Mouse (Mus musculus): ENCODE results near the gene Fam222a. TPM values are rescaled to one million over a fixed set of nuclear protein-coding genes. Genes with fewer than 3 reads are reported as not detected.

Fam222a gene
- polyA plus RNA-seq, 1 experiment from 2014 or later: 4.7 TPM

- ATAC-seq: no peak
- Histone ChIP-seq H3K9ac (ENCODE audit: low read depth, low read length) (no peak overlapping the region), H3K36me3 (ENCODE audit: control insufficient read depth, insufficient read depth, low read length) (no peaks in the 10 kb centered on the region)
Measured at GRCm38 (mm10) chr5:114555424-114555823, 12.4 kb upstream of the Fam222a start.

GRCm38 (mm10) chr5:114556109-114556508, 11.7 kb upstream of the Fam222a start:
- no peak overlapping the region for H3K4me2 ChIP-seq (ENCODE audit: low read length)
- H3K27me3 ChIP-seq (replicated peaks; ENCODE audit: control insufficient read depth, insufficient read depth, low read length): no peaks in the 10 kb centered on the region
- no peaks in the 10 kb centered on the region for H3K36me3 ChIP-seq (ENCODE audit: control insufficient read depth, insufficient read depth, low read length)
- H3K9me3 ChIP-seq (ENCODE audit: control insufficient read depth, low read length): no peaks in the 10 kb centered on the region
- ATAC-seq: no peak
- WGBS: 76% methylated on average over 11 of the region's 11 CpGs
- H3K27ac ChIP-seq (ENCODE audit: low read depth, low read length): no peak overlapping the region
- H3K9ac ChIP-seq (ENCODE audit: low read depth, low read length): no peak overlapping the region
- no peak overlapping the region for H3K4me3 ChIP-seq (ENCODE audit: low read length)
- H3K4me1 ChIP-seq (ENCODE audit: control insufficient read depth, insufficient read depth, low read depth, low read length): peaks cover 11% of the 10 kb centered on the region

More at GRCm38 (mm10) chr5:114555424-114555823, 12.4 kb upstream of the Fam222a start:
- Histone ChIP-seq H3K4me1 (ENCODE audit: control insufficient read depth, insufficient read depth, low read depth, low read length) (peaks cover 11% of the 10 kb centered on the region), H3K9me3 (ENCODE audit: control insufficient read depth, low read length) (no peaks in the 10 kb centered on the region), H3K27ac (ENCODE audit: low read depth, low read length) (no peak overlapping the region), H3K27me3 (replicated peaks; ENCODE audit: control insufficient read depth, insufficient read depth, low read length) (no peaks in the 10 kb centered on the region), H3K4me3 (ENCODE audit: low read length) (no peak overlapping the region), H3K4me2 (ENCODE audit: low read length) (no peak overlapping the region)
- 100% methylated on average over 2 of the region's 2 CpGs for WGBS

GRCm38 (mm10) chr5:114557765-114558731, 9.8 kb upstream of the Fam222a start:
- H3K27ac ChIP-seq (ENCODE audit: low read depth, low read length): no peak overlapping the region
- WGBS: 56% methylated on average over 20 of the region's 20 CpGs

GRCm38 (mm10) chr5:114560533-114560936, 7.3 kb upstream of the Fam222a start:
- H3K36me3 ChIP-seq (ENCODE audit: control insufficient read depth, insufficient read depth, low read length): no peaks in the 10 kb centered on the region
- H3K9ac ChIP-seq (ENCODE audit: low read depth, low read length): no peak overlapping the region
- no peak overlapping the region for H3K27ac ChIP-seq (ENCODE audit: low read depth, low read length)
- H3K4me2 ChIP-seq (ENCODE audit: low read length): no peak overlapping the region
- ATAC-seq: no peak
- no peaks in the 10 kb centered on the region for H3K27me3 ChIP-seq (replicated peaks; ENCODE audit: control insufficient read depth, insufficient read depth, low read length)
- H3K9me3 ChIP-seq (ENCODE audit: control insufficient read depth, low read length): no peaks in the 10 kb centered on the region; the same call in 1 of the 2 replicates
- no peaks in the 10 kb centered on the region; the same call in 1 of the 2 replicates for H3K4me1 ChIP-seq (ENCODE audit: control insufficient read depth, insufficient read depth, low read depth, low read length)
- WGBS: 35% methylated on average over 9 of the region's 9 CpGs
- H3K4me3 ChIP-seq (ENCODE audit: low read length): no peak overlapping the region

More at GRCm38 (mm10) chr5:114557765-114558731, 9.8 kb upstream of the Fam222a start:
- Histone ChIP-seq H3K36me3 (ENCODE audit: control insufficient read depth, insufficient read depth, low read length) (no peaks in the 10 kb centered on the region), H3K9me3 (ENCODE audit: control insufficient read depth, low read length) (no peaks in the 10 kb centered on the region), H3K4me3 (ENCODE audit: low read length) (no peak overlapping the region), H3K4me2 (ENCODE audit: low read length) (no peak overlapping the region), H3K9ac (ENCODE audit: low read depth, low read length) (no peak overlapping the region), H3K4me1 (ENCODE audit: control insufficient read depth, insufficient read depth, low read depth, low read length) (peaks cover 7% of the 10 kb centered on the region), H3K27me3 (replicated peaks; ENCODE audit: control insufficient read depth, insufficient read depth, low read length) (no peaks in the 10 kb centered on the region)
- ATAC-seq: no peak

- Histone ChIP-seq H3K27me3 (replicated peaks; ENCODE audit: control insufficient read depth, insufficient read depth, low read length) (no peaks in the 10 kb centered on the region), H3K9ac (ENCODE audit: low read depth, low read length) (no peak overlapping the region), H3K36me3 (ENCODE audit: control insufficient read depth, insufficient read depth, low read length) (no peaks in the 10 kb centered on the region), H3K4me3 (ENCODE audit: low read length) (no peak overlapping the region), H3K27ac (ENCODE audit: low read depth, low read length) (no peak overlapping the region), H3K4me1 (ENCODE audit: control insufficient read depth, insufficient read depth, low read depth, low read length) (no peaks in the 10 kb centered on the region; the same call in 1 of the 2 replicates), H3K4me2 (ENCODE audit: low read length) (no peak overlapping the region), H3K9me3 (ENCODE audit: control insufficient read depth, low read length) (no peaks in the 10 kb centered on the region; the same call in 1 of the 2 replicates)
- WGBS: 62% methylated on average over 5 of the region's 5 CpGs
- no peak for ATAC-seq
Measured at GRCm38 (mm10) chr5:114560965-114561364, 6.9 kb upstream of the Fam222a start.

GRCm38 (mm10) chr5:114563994-114564393, 3.8 kb upstream of the Fam222a start:
- Histone ChIP-seq H3K4me1 (ENCODE audit: control insufficient read depth, insufficient read depth, low read depth, low read length) (peaks cover 2% of the 10 kb centered on the region), H3K9ac (ENCODE audit: low read depth, low read length) (no peak overlapping the region), H3K36me3 (ENCODE audit: control insufficient read depth, insufficient read depth, low read length) (no peaks in the 10 kb centered on the region), H3K4me3 (ENCODE audit: low read length) (no peak overlapping the region), H3K4me2 (ENCODE audit: low read length) (no peak overlapping the region), H3K27ac (ENCODE audit: low read depth, low read length) (no peak overlapping the region), H3K27me3 (replicated peaks; ENCODE audit: control insufficient read depth, insufficient read depth, low read length) (no peaks in the 10 kb centered on the region), H3K9me3 (ENCODE audit: control insufficient read depth, low read length) (no peaks in the 10 kb centered on the region; the same call in 1 of the 2 replicates)
- WGBS: 90% methylated on average over 7 of the region's 7 CpGs
- no peak for ATAC-seq

- no peak overlapping the region for H3K4me3 ChIP-seq (ENCODE audit: low read length)
- 11% methylated on average over 12 of the region's 12 CpGs for WGBS
- no peak overlapping the region for H3K27ac ChIP-seq (ENCODE audit: low read depth, low read length)
Measured at GRCm38 (mm10) chr5:114565305-114565704, 2.5 kb upstream of the Fam222a start.

GRCm38 (mm10) chr5:114565751-114566150, 2.1 kb upstream of the Fam222a start:
- Histone ChIP-seq H3K27ac (ENCODE audit: low read depth, low read length) (no peak overlapping the region), H3K4me3 (ENCODE audit: low read length) (no peak overlapping the region), H3K27me3 (replicated peaks; ENCODE audit: control insufficient read depth, insufficient read depth, low read length) (no peaks in the 10 kb centered on the region), H3K4me2 (ENCODE audit: low read length) (no peak overlapping the region), H3K9ac (ENCODE audit: low read depth, low read length) (no peak overlapping the region), H3K36me3 (ENCODE audit: control insufficient read depth, insufficient read depth, low read length) (no peaks in the 10 kb centered on the region), H3K4me1 (ENCODE audit: control insufficient read depth, insufficient read depth, low read depth, low read length) (peaks cover 18% of the 10 kb centered on the region), H3K9me3 (ENCODE audit: control insufficient read depth, low read length) (no peaks in the 10 kb centered on the region; the same call in 1 of the 2 replicates)
- no peak for ATAC-seq
- 79% methylated on average over 6 of the region's 6 CpGs for WGBS

More at GRCm38 (mm10) chr5:114565305-114565704, 2.5 kb upstream of the Fam222a start:
- Histone ChIP-seq H3K36me3 (ENCODE audit: control insufficient read depth, insufficient read depth, low read length) (no peaks in the 10 kb centered on the region), H3K9me3 (ENCODE audit: control insufficient read depth, low read length) (no peaks in the 10 kb centered on the region; the same call in 1 of the 2 replicates), H3K4me2 (ENCODE audit: low read length) (peak overlapping the region; percentile 5; the same call in 1 of the 2 replicates), H3K27me3 (replicated peaks; ENCODE audit: control insufficient read depth, insufficient read depth, low read length) (no peaks in the 10 kb centered on the region), H3K9ac (ENCODE audit: low read depth, low read length) (0 out of 2 replicates have a peak overlapping the region, but pooled peaks have one; percentile 27), H3K4me1 (ENCODE audit: control insufficient read depth, insufficient read depth, low read depth, low read length) (peaks cover 13% of the 10 kb centered on the region)
- ATAC-seq: no peak

GRCm38 (mm10) chr5:114566461-114566860, 1.4 kb upstream of the Fam222a start:
- no peak for ATAC-seq
- Histone ChIP-seq H3K36me3 (ENCODE audit: control insufficient read depth, insufficient read depth, low read length) (no peaks in the 10 kb centered on the region), H3K4me1 (ENCODE audit: control insufficient read depth, insufficient read depth, low read depth, low read length) (peaks cover 25% of the 10 kb centered on the region), H3K27ac (ENCODE audit: low read depth, low read length) (no peak overlapping the region), H3K4me2 (ENCODE audit: low read length) (no peak overlapping the region), H3K27me3 (replicated peaks; ENCODE audit: control insufficient read depth, insufficient read depth, low read length) (no peaks in the 10 kb centered on the region), H3K4me3 (ENCODE audit: low read length) (no peak overlapping the region), H3K9ac (ENCODE audit: low read depth, low read length) (no peak overlapping the region), H3K9me3 (ENCODE audit: control insufficient read depth, low read length) (no peaks in the 10 kb centered on the region; the same call in 1 of the 2 replicates)
- WGBS: 90% methylated on average over 10 of the region's 10 CpGs
